Mouse (Mus musculus) forebrain, postnatal 0 days (tissue): ENCODE measurements around the gene Bscl2. TPM values are rescaled to one million over a fixed set of nuclear protein-coding genes. Genes with fewer than 3 reads are reported as not detected.

Experiments
- ATAC-seq: fragments of 200-750 bp; cut with Nextera tagmentation; 2 replicates; pipeline ENCODE4 v1.8.0; 2017; ENCODE audit warnings: mild to moderate bottlenecking, moderate library complexity
- DNase-seq: peaks from one replicate; pipeline ENCODE4 v3.0.0-alpha.2; 2015
- H3K27ac ChIP-seq: fragments of 300-500 bp; sonication (generic); 2 replicates; pipeline ENCODE4 v1.5.1; 2014; ENCODE audit warnings: low read depth, mild to moderate bottlenecking, antibody characterized with exemption, low read length, moderate library complexity, mixed read lengths
- H3K27me3 ChIP-seq: fragments of 300-500 bp; sonication (generic); 2 replicates; pipeline ENCODE4 v1.6.1; 2014; ENCODE audit warnings: mild to moderate bottlenecking, low read length, mixed read lengths; ENCODE audit not compliant: insufficient read depth
- H3K36me3 ChIP-seq: fragments of 300-500 bp; sonication (generic); 2 replicates; pipeline ENCODE4 v1.6.1; 2014; ENCODE audit warnings: mild to moderate bottlenecking, moderate library complexity; ENCODE audit not compliant: insufficient read depth
- H3K4me1 ChIP-seq: fragments of 300-500 bp; sonication (generic); 2 replicates; pipeline ENCODE4 v1.6.1; 2014; ENCODE audit warnings: antibody characterized with exemption; ENCODE audit not compliant: insufficient read depth
- H3K4me2 ChIP-seq: fragments of 300-500 bp; sonication (generic); 2 replicates; pipeline ENCODE4 v1.6.1; 2014; ENCODE audit warnings: low read depth, mild to moderate bottlenecking, moderate library complexity
- H3K4me3 ChIP-seq: fragments of 300-500 bp; sonication (generic); 2 replicates; pipeline ENCODE4 v1.5.1; 2014; ENCODE audit warnings: low read depth, low read length, mixed read lengths
- H3K9ac ChIP-seq: fragments of 300-500 bp; sonication (generic); 2 replicates; pipeline ENCODE4 v1.6.1; 2014; ENCODE audit warnings: mild to moderate bottlenecking
- H3K9me3 ChIP-seq: fragments of 300-500 bp; sonication (generic); 2 replicates; pipeline ENCODE4 v1.6.1; 2016; ENCODE audit warnings: low read length
- CTCF ChIP-seq: sonication (generic); IDR thresholded peaks from 2 replicates; pipeline ENCODE4 v1.5.1; 2016; ENCODE audit warnings: antibody characterized with exemption, control low read depth, low read depth
- WGBS: fragments of 180-500 bp; shearing (Covaris S2); extraction: QIAGEN DNeasy Blood & Tissue Kit; methylation state at CpG from one replicate; pipeline ENCODE4 v1.1.7; 2014; 5-methylcytosine and 5-hydroxymethylcytosine counted together
- polyA plus RNA-seq: library from polyadenylated mRNA; unstranded; fragments of >200 nt; fragmentation: Nextera tagmentation; extraction: Ambion mirVana; gene quantifications from 2 replicates; pipeline ENCODE4 v1.2.1, GENCODE M21; 2015
- total RNA-seq: library from RNA; depleted of rRNA; stranded (reverse); fragments of >200 nt; gene quantifications from 2 replicates; pipeline ENCODE4 v1.2.3, GENCODE M21; 2014

Bscl2 gene
- total and polyA plus RNA-seq, 2 experiments from 2014 or later = 81.5 to 88.9 TPM

GRCm38 (mm10) chr19:8818301-8818798 lies 18.9 kb upstream of the Bscl2 start:
- peaks cover 5% of the 10 kb centered on the region for H3K36me3 ChIP-seq
- peak overlapping the region; percentile 100 for H3K27ac ChIP-seq
- H3K4me1 ChIP-seq = peaks cover 32% of the 10 kb centered on the region
- H3K9me3 ChIP-seq = no peaks in the 10 kb centered on the region
- DNase-seq = no peak
- TF ChIP-seq CTCF = no peak
- ATAC-seq = no peak
- H3K4me3 ChIP-seq = peak overlapping the region; percentile 97
- H3K27me3 ChIP-seq = no peaks in the 10 kb centered on the region
- H3K4me2 ChIP-seq = peak overlapping the region; percentile 88
- 27% methylated on average over 14 of the region's 14 CpGs for WGBS
- peak overlapping the region; percentile 63 for H3K9ac ChIP-seq

GRCm38 (mm10) chr19:8818801-8819595 lies 18.3 kb upstream of the Bscl2 start, which contains the start of gene Ttc9c:
Gene Ttc9c, minus strand, starts transcription at chr19:8819333.
- Histone ChIP-seq H3K36me3 (peaks cover 11% of the 10 kb centered on the region), H3K4me3 (peak within 1 kb of the TSS; percentile 97), H3K4me1 (peaks cover 32% of the 10 kb centered on the region), H3K4me2 (peak within 1 kb of the TSS; percentile 88), H3K9me3 (no peaks in the 10 kb centered on the region), H3K27ac (peak within 1 kb of the TSS; percentile 100), H3K9ac (peak within 1 kb of the TSS; percentile 96), H3K27me3 (no peaks in the 10 kb centered on the region)
- TF ChIP-seq CTCF = no peak
- ATAC-seq (peak; percentile 92), DNase-seq (peak; percentile 99)
- WGBS = under 1% methylated on average over 33 of the region's 33 CpGs

- Histone ChIP-seq H3K9me3 (no peaks in the 10 kb centered on the region), H3K4me2 (peak within 1 kb of the TSS; percentile 88), H3K36me3 (peaks cover 17% of the 10 kb centered on the region), H3K27me3 (no peaks in the 10 kb centered on the region), H3K9ac (peak within 1 kb of the TSS; percentile 96), H3K27ac (peak within 1 kb of the TSS; percentile 100), H3K4me3 (peak within 1 kb of the TSS; percentile 97), H3K4me1 (peaks cover 32% of the 10 kb centered on the region)
- 2% methylated on average over 74 of the region's 83 CpGs for WGBS
- DNase-seq (peak; percentile 100), ATAC-seq (peak; percentile 93)
- TF ChIP-seq CTCF = 0 out of 2 replicates have a peak, but pooled peaks have one; percentile 1
Observed at GRCm38 (mm10) chr19:8819596-8820423, 17.5 kb upstream of the Bscl2 start, which contains the start of gene Hnrnpul2. Gene Hnrnpul2, plus strand, starts transcription at chr19:8820010.

- no peak for DNase-seq
- no peaks in the 10 kb centered on the region for H3K9me3 ChIP-seq
- WGBS = under 1% methylated on average over 47 of the region's 48 CpGs
- peak overlapping the region; percentile 100 for H3K27ac ChIP-seq
- H3K9ac ChIP-seq = peak overlapping the region; percentile 96
- H3K4me2 ChIP-seq = peak overlapping the region; percentile 88
- H3K36me3 ChIP-seq = peaks cover 21% of the 10 kb centered on the region
- H3K27me3 ChIP-seq = no peaks in the 10 kb centered on the region
- H3K4me1 ChIP-seq = peaks cover 32% of the 10 kb centered on the region
- H3K4me3 ChIP-seq = peak overlapping the region; percentile 97
- no peak for TF ChIP-seq CTCF
- no peak for ATAC-seq
Observed at GRCm38 (mm10) chr19:8820424-8820956, 16.8 kb upstream of the Bscl2 start.

- Histone ChIP-seq H3K4me2 (peak overlapping the region; percentile 88), H3K4me1 (peaks cover 32% of the 10 kb centered on the region), H3K27me3 (no peaks in the 10 kb centered on the region), H3K27ac (no peak overlapping the region), H3K4me3 (peak overlapping the region; percentile 97), H3K9me3 (no peaks in the 10 kb centered on the region), H3K9ac (peak overlapping the region; percentile 96), H3K36me3 (peaks cover 26% of the 10 kb centered on the region)
- WGBS = under 1% methylated on average over 7 of the region's 7 CpGs
- DNase-seq = no peak
- TF ChIP-seq CTCF = no peak
- no peak for ATAC-seq
Observed at GRCm38 (mm10) chr19:8821146-8821545, 16.1 kb upstream of the Bscl2 start.

- Histone ChIP-seq H3K36me3 (peaks cover 40% of the 10 kb centered on the region), H3K9ac (peak overlapping the region; percentile 28), H3K4me1 (peaks cover 20% of the 10 kb centered on the region), H3K4me2 (peak overlapping the region; percentile 88), H3K27ac (no peak overlapping the region), H3K27me3 (no peaks in the 10 kb centered on the region), H3K4me3 (peak overlapping the region; percentile 97), H3K9me3 (no peaks in the 10 kb centered on the region)
- DNase-seq = no peak
- 71% methylated on average over 8 of the region's 8 CpGs for WGBS
- TF ChIP-seq CTCF = no peak
- no peak for ATAC-seq
Observed at GRCm38 (mm10) chr19:8822696-8823095, 14.6 kb upstream of the Bscl2 start.
